Mouse (Mus musculus): ENCODE data around the gene Kpna1. TPM values are rescaled to one million over a fixed set of nuclear protein-coding genes. Genes with fewer than 3 reads are reported as not detected.
"Not testable (repeated sequence)": the region's sequence is repeated elsewhere in the genome, so short reads cannot be mapped to it uniquely, and the experiment has no call there.

Gene Kpna1
- polyA plus RNA-seq, 1 experiment, result 2.5 TPM

DNA sequence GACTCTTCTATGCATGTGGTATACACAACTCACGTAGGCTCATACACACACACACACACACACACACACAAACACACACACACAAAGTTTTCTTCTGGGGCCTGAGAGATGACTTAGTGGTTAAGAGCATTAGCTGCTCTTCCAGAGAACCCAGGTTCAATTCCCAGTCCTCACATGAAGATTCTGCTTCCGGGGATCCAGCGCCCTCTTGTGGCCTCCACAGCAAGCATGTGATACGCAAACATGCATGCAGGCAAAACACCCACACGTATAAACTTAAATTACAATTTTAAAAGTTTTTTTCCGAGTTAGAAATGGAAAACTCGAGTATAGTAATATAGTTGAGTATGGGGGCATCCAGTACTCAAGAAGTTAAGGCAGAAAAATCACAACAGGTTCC is 37.2 kb upstream of the Kpna1 start:
- TF ChIP-seq POLR2A (IDR thresholded peaks at IDR 0.05; ENCODE audit: low read depth, low read length) (no peak), CTCF (IDR thresholded peaks at IDR 0.05; ENCODE audit: extremely low read depth, insufficient read length, insufficient replicate concordance, low read depth, low read length) (peak; percentile 54; the same call in 1 of the 2 replicates)
- H3K36me3 ChIP-seq (ENCODE audit: control insufficient read depth, insufficient read depth, low read length), result peaks cover 35% of the 10 kb centered on the region
- no peak overlapping the region for H3K27ac ChIP-seq (ENCODE audit: insufficient read depth, low read depth, low read length)
- no peaks in the 10 kb centered on the region for H3K27me3 ChIP-seq (ENCODE audit: control insufficient read depth, insufficient read depth, low read length)
- H3K4me3 ChIP-seq (ENCODE audit: low read depth, low read length), result no peak overlapping the region
- peaks cover 4% of the 10 kb centered on the region; the same call in 1 of the 2 replicates for H3K4me1 ChIP-seq (ENCODE audit: control insufficient read depth, insufficient read depth, insufficient read length, low read length)
- 87% methylated on average over 7 of the region's 7 CpGs for WGBS

DNA sequence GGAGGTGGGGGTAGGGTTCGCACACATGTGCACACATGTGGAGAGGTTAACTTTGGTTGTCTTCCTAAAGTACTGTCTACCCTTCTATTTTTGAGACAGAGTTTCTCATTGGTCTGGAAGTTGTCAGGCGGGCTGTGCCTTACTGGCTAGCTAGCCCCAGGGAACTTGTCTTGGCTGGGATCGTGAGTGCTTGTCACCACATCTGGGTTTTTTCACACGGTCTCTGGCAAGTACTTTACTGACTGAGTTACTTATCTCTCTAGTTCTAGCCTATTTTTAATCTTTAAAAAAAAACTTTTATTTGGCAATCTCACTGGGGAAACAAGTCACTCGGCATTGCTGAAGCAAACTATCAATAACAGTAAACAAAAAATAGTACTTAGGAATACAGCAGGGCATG is 29.3 kb upstream of the Kpna1 start:
- no peak for TF ChIP-seq CTCF (IDR thresholded peaks at IDR 0.05; ENCODE audit: extremely low read depth, insufficient read length, insufficient replicate concordance, low read depth, low read length)
- TF ChIP-seq POLR2A (IDR thresholded peaks at IDR 0.05; ENCODE audit: low read depth, low read length), result no peak

DNA sequence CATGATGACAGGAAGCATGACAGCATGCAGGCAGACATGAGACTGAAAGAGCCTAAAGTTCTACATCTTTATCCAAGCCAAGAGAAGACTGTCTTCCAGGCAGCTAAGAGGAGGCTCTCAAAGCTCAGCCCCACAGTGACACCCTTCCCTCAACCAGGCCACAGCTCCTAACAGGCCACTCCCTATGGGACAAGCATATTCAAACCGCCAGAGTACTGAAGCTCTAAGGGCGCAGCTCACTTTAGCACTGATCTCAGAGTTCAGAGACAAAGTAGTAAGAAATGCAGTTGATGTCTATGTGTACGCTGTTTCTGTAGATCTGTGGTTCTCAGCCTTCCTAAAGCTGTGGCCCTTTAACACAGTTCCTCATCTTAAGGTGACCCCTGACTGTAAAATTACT is 27.3 kb upstream of the Kpna1 start:
- TF ChIP-seq CTCF (IDR thresholded peaks at IDR 0.05; ENCODE audit: extremely low read depth, insufficient read length, insufficient replicate concordance, low read depth, low read length) (no peak), POLR2A (IDR thresholded peaks at IDR 0.05; ENCODE audit: low read depth, low read length) (no peak)
- no peak overlapping the region for H3K4me3 ChIP-seq (ENCODE audit: low read depth, low read length)
- H3K27me3 ChIP-seq (ENCODE audit: control insufficient read depth, insufficient read depth, low read length), result no peaks in the 10 kb centered on the region
- H3K4me1 ChIP-seq (ENCODE audit: control insufficient read depth, insufficient read depth, insufficient read length, low read length), result peaks cover 3% of the 10 kb centered on the region; the same call in 1 of the 2 replicates
- WGBS, result 94% methylated on average over 3 of the region's 3 CpGs
- peaks cover 60% of the 10 kb centered on the region for H3K36me3 ChIP-seq (ENCODE audit: control insufficient read depth, insufficient read depth, low read length)
- H3K27ac ChIP-seq (ENCODE audit: insufficient read depth, low read depth, low read length), result no peak overlapping the region

More for the DNA sequence above, 29.3 kb upstream of the Kpna1 start:
- Histone ChIP-seq H3K27me3 (ENCODE audit: control insufficient read depth, insufficient read depth, low read length) (no peaks in the 10 kb centered on the region), H3K27ac (ENCODE audit: insufficient read depth, low read depth, low read length) (no peak overlapping the region), H3K4me3 (ENCODE audit: low read depth, low read length) (no peak overlapping the region), H3K4me1 (ENCODE audit: control insufficient read depth, insufficient read depth, insufficient read length, low read length) (peaks cover 2% of the 10 kb centered on the region; the same call in 1 of the 2 replicates), H3K36me3 (ENCODE audit: control insufficient read depth, insufficient read depth, low read length) (peaks cover 57% of the 10 kb centered on the region)
- WGBS, result 81% methylated on average over 5 of the region's 5 CpGs

GRCm38 (mm10) chr16:35952628-35953130 is 25.9 kb upstream of the Kpna1 start:
- no peak for TF ChIP-seq CTCF (IDR thresholded peaks at IDR 0.05; ENCODE audit: extremely low read depth, insufficient read length, insufficient replicate concordance, low read depth, low read length)
- TF ChIP-seq POLR2A (IDR thresholded peaks at IDR 0.05; ENCODE audit: low read depth, low read length), result no peak
- WGBS, result 91% methylated on average over 5 of the region's 5 CpGs
- H3K36me3 ChIP-seq (ENCODE audit: control insufficient read depth, insufficient read depth, low read length), result peaks cover 60% of the 10 kb centered on the region

DNA sequence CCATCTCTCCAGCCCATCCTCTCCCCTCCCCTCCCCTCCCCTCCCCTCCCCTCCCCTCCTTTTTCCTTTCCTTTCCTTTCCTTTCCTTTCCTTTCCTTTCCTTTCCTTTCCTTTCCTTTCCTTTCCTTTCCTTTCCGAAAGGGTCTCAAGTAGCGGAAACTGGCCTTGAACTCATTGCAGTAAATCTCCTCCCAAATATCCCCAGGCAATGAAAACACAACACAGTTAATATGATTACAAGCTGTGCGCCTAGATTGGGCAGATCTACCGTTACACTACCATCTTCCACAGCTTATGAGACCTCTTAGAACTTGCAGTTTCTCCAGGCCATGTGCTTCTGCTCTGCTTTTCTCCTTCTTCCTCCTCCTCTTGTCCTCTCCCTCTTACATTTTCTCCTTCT is 12.6 kb upstream of the Kpna1 start:
- H3K4me3 ChIP-seq (ENCODE audit: low read depth, low read length); H3K27me3 ChIP-seq (ENCODE audit: control insufficient read depth, insufficient read depth, low read length); H3K4me1 ChIP-seq (ENCODE audit: control insufficient read depth, insufficient read depth, insufficient read length, low read length); H3K27ac ChIP-seq (ENCODE audit: insufficient read depth, low read depth, low read length): not testable (repeated sequence)
- WGBS, result 88% methylated on average over 3 of the region's 4 CpGs
- peaks cover 53% of the 10 kb centered on the region for H3K36me3 ChIP-seq (ENCODE audit: control insufficient read depth, insufficient read depth, low read length)

More at GRCm38 (mm10) chr16:35952628-35953130, 25.9 kb upstream of the Kpna1 start:
- no peak overlapping the region for H3K4me3 ChIP-seq (ENCODE audit: low read depth, low read length)
- no peaks in the 10 kb centered on the region for H3K27me3 ChIP-seq (ENCODE audit: control insufficient read depth, insufficient read depth, low read length)
- peaks cover 5% of the 10 kb centered on the region; the same call in 1 of the 2 replicates for H3K4me1 ChIP-seq (ENCODE audit: control insufficient read depth, insufficient read depth, insufficient read length, low read length)
- no peak overlapping the region for H3K27ac ChIP-seq (ENCODE audit: insufficient read depth, low read depth, low read length)

- TF ChIP-seq POLR2A (IDR thresholded peaks at IDR 0.05; ENCODE audit: low read depth, low read length) (no peak), CTCF (IDR thresholded peaks at IDR 0.05; ENCODE audit: extremely low read depth, insufficient read length, insufficient replicate concordance, low read depth, low read length) (no peak)
- no peaks in the 10 kb centered on the region; the same call in 1 of the 2 replicates for H3K4me1 ChIP-seq (ENCODE audit: control insufficient read depth, insufficient read depth, insufficient read length, low read length)
- 60% methylated on average over 5 of the region's 5 CpGs for WGBS
- peaks cover 54% of the 10 kb centered on the region for H3K36me3 ChIP-seq (ENCODE audit: control insufficient read depth, insufficient read depth, low read length)
- H3K27me3 ChIP-seq (ENCODE audit: control insufficient read depth, insufficient read depth, low read length), result no peaks in the 10 kb centered on the region
- no peak overlapping the region for H3K27ac ChIP-seq (ENCODE audit: insufficient read depth, low read depth, low read length)
- H3K4me3 ChIP-seq (ENCODE audit: low read depth, low read length), result no peak overlapping the region
These were observed 12.0 kb upstream of the Kpna1 start for GRCm38 (mm10) chr16:35966411-35967115.

DNA sequence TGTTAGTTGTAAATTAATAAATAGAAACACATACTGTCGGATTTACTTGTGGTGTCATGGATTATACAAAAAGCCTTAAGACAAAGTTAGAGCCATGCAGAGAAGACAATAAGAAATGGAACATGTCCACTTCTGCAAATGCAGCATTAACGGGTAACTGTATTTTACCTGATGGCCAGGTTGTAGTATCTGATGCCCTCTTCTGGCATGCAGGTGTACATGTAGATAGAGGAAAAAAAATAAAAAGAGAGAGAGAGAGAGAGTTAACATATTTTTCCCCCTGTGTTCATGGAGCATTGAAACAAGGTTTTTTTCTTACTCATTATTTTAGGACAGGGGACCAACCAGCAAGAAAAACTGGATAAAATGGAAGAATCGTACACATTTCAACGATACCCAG is 11.2 kb upstream of the Kpna1 start:
- TF ChIP-seq POLR2A (IDR thresholded peaks at IDR 0.05; ENCODE audit: low read depth, low read length), result no peak
- H3K36me3 ChIP-seq (ENCODE audit: control insufficient read depth, insufficient read depth, low read length), result peaks cover 58% of the 10 kb centered on the region
- H3K27ac ChIP-seq (ENCODE audit: insufficient read depth, low read depth, low read length), result no peak overlapping the region
- WGBS, result 71% methylated on average over 4 of the region's 4 CpGs
- no peaks in the 10 kb centered on the region for H3K27me3 ChIP-seq (ENCODE audit: control insufficient read depth, insufficient read depth, low read length)
- H3K4me3 ChIP-seq (ENCODE audit: low read depth, low read length), result no peak overlapping the region
- H3K4me1 ChIP-seq (ENCODE audit: control insufficient read depth, insufficient read depth, insufficient read length, low read length), result no peaks in the 10 kb centered on the region; the same call in 1 of the 2 replicates
